Mouse (Mus musculus) yolk sac, embryonic 10.5 days (tissue): ENCODE data around the gene Dpf1.

ENCODE experiments used
- DNase-seq: peaks from one replicate; pipeline ENCODE4 v3.0.0-alpha.2; 2017; ENCODE audit warnings: low spot score

Gene Dpf1

GRCm38 (mm10) chr7:29309749-29310148 lies 6.0 kb downstream of the Dpf1 start:
- no peak for DNase-seq

- DNase-seq, result no peak
Measured at GRCm38 (mm10) chr7:29313051-29313450, 9.3 kb downstream of the Dpf1 start.

DNA sequence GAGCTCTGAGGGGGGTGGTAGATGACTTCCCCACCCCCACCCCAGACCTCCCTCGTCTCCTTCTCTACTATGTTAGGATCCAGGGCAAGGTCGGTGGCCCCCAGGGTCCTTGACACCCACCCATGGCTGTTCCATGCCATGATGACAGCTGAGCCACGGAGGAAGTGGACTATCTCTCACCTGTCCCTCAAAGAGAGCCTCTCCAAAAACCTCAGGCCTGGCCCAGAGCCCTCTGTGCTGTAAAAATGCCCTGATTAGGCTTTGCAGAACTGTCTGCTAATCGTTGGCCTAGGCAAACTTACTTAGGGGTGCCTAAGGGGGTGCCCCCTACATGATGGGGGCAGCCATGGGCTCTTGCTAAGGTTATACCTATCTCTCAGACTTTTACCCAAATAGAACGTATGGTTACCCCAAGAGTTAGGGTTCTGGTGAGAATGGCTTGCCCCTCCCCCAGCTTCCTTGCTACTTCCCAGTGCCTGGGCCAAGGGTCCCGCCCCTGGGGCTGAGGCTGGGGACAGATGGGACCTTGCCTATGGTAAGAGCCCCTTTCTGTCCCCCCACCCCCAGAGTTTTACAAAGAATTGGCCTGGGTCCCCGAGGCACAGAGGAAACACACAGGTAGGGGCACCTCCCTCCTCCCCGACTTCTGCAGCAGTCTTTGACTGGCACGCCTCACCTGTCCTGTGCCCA lies 10.0 kb downstream of the Dpf1 start:
- DNase-seq, result no peak

DNA sequence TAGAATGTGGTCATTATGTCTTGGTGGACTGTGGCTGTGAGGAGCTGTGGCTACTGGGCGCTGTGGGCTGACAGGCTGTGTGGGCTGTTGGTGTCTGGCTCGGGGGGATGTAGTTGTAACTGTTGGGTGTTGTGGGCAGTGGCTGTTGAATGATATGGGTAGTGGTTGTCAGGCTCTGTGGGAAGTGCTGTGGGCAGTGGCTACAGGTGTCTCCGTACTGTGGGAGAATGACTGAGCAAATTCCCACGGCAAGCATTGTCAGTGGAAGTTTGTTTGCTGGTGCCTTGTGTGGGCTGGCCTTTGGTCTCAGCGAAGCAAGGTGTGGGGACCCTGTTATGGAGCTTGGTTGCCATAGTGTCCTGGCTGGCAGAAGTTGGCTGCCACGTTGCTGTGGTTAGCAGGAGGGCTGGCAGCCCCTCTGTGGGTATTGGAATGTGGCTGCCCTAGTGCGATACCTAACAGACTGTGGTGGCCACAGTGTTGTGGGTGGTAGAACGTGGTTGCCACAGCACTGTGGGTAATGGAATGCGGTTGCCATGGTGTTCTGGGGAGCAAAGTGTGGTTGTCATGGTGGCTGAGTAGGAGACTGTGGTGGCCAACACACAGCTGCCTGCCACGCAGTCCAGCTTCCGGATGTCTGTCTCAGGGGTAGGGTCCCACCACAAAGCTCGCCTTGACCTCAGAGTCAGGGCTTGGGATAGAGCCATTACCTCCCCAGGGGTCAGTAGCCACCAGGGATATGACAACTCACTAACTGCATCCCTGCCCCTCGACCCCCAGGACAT lies 11.3 kb downstream of the Dpf1 start:
- DNase-seq, result no peak

DNA sequence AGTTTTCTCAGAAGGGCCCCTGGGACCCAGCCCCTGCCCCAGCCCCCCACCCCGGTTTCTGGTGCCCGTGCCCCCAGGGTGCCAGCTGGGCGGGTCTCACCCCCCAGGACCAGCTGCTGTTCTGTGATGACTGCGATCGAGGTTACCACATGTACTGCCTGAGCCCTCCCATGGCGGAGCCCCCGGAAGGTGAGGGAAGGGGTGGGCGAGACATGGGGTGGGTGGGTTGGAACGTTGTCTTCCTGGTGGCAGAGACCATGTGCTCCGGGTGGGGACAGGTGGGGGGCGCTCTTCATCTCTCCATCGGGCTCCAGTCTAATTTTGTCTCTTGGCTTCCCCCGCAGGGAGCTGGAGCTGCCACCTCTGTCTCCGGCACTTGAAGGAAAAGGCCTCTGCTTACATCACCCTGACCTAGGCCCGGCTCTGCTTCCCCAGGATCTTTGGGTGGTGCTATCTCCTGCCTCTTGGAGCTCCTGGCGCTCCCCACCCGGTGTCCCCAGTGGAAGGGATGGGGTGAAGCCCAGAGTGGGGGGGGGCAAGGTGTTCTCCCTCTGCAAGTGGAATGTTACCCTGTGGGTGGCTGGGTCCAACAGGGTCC lies 12.5 kb downstream of the Dpf1 start:
- no peak for DNase-seq

- DNase-seq, result peak; percentile 48
Measured at GRCm38 (mm10) chr7:29316976-29317375, 13.2 kb downstream of the Dpf1 start.

DNA sequence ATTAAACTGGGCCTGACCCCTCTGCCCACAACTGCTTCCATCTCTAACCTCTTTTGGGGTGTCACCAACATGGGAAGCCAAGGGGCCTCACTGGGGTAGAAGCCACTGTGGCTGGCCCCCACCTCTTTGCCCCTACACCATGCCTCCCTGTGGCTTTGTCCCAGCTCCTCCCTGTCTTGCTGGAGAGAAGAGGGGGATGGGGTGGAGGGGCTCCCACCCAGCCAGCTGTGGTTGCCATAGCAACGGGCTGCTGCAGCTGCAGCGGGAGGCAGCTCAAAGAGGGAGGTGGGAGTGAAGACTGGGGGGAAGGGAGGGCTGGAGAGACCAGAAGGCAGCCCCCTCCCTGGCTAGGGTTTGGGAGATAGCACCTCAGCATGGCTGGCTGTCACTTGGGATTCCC lies 13.8 kb downstream of the Dpf1 start:
- DNase-seq, result peak; percentile 77

DNA sequence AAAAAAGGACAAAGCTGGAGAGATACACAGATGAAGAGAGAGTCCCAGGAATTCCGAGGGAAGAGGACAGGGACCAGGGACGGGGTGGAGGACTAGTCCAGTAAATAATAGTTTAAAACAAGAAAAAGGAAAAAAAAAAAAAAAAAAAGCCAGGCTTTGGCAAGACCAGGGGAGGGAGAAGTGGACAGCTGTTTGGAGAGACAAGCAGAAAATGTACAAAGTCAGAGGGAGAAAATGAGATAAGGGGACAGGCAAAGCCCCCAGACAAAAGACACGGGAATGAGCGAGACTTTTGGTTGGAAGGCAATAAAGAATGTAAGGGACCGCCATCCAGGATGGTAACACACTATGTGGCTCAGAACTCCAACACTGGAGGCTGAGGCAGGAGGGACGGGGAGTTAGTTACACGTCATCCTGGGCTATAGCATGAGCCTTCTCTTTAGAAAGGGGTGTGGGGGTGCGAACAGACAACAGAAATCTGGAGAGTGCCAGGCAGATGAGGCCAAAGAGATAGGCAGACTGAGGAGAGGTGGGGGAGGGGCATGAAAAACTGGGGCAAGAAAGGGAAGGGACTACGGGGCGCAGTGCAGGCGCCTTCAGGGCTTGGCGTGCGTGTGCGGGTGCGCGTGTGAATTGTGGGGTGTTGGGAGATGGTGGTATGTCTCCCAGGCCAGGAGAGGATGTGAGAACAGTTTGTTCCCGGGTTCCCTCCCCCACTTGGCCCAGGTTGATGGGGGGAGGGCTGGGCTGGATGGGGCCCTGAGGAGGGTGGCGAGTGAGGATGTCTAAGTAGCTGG lies 14.6 kb downstream of the Dpf1 start:
- no peak for DNase-seq

DNA sequence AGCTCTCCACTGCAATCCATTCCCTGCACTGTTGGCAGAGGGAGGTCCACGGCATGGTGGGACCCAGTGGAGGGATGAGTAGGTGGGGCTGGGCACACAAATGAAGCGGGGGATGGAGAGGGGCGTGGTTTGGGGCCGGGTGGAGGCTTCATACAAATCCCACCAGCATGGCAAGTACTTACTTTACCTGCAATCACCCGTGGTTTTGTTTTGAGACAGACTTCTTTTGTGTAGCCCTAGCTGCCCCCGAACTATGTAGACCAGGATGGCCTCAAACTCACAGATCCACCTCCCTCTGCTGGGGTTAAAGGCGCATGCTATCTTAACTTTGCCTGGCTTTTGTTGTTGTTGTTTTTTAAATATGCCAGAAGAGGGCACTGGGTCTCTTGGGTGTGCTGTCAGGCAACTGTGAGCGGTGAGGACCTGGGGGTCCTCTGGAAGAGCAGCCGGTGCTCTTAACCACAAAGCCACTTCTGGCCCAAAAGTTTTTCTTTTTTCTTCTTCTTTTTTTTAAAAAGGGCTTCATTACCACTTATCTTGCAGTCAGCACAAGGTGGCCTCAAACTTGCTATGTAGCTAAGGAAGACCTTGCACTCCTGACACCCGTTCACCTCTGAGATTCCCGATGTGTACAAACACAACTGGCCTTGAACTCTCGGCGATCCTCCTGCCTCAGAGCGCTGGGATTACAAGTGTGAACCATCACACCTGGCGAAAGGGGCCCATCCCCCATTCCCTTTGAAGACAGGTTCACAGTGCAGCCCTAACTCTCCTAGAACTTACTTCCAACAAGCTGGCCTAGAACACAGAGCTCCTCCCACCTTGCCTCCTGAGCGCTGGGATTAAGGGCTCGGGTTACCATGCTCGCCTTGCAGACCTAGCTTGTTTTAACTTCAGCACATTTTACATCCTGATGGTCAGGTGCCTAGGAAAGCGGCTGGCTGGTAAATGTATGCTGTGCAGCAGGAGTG lies 15.9 kb downstream of the Dpf1 start:
- DNase-seq, result peak; percentile 61

DNA sequence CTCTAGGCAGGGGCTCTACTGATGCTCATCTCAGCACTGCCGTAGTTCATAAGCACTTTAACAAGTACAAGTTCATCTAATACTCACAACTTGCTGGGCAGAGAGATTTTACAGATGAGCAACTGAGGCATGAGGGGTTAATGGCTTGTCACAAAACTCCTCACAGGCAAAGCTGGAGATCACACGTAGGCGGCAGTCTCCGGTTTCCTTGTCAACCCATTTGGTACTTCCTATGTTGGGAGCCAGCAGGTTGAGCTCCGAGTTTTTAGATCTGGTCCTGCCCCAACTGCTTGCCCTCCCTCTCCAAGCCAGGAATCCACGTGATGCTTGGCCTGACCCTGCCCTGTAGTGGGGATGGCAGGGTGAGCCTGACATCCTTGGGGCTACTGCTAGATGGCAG lies 23.3 kb downstream of the Dpf1 start:
- DNase-seq, result no peak

DNA sequence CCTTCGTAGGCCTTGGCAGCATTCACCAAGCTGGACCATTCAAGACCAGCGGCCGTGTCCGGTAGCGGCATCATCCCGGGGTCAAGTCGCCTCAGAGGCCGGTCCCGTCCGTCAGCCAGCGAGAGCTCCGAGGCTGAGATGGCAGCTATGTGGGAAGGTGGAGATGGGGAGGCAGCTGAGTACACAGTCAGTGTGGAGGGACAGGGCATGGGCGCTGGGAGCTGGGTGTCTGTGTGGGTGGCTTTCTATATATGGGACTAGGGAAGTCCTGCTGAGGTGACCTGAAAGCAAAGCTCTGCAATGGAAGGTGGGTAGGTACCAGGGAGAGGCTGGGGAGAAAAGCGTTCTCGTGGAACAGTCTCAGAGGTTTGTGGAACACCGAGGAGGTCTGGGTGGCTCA lies 25.2 kb downstream of the Dpf1 start:
- DNase-seq, result no peak

DNA sequence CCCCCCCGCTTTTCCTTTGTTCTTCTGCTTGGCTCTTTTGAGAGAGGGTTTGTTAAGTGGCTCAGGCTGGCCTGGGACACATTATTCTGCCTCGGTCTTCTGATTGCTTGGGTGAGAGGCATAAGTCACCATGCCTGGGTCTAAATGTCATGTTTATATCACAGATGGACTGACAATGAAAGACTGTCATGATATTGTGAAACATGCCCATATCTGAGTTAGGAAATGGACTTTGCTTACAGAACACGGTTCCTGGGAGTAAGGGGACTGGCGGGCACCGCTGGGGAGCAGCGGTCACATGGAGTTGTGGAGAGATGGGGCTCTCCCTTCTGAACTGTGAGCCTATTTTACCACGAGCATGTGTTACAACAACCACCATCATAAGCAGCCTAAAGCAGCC lies 30.4 kb downstream of the Dpf1 start:
- DNase-seq, result no peak

DNA sequence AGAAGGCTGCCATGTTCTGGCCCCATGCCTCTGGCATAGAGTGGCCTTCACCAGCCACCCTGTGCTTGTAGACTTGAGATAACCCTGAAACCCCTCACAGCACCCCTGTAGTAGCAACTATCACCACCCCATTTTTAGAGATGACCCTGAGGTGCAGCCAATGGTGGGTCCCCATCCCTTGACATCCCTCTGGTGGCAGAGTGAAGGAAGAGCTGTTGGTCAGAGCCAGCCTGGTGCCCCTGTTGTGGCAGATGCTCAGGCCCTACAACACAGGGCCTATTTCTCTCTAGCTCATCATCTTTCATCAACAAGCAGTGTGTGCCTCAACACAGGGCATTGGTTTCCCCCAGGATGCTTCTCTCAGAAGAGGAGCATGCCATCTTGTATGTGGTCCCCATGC lies 31.5 kb downstream of the Dpf1 start:
- DNase-seq, result no peak

GRCm38 (mm10) chr7:29335841-29336671 lies 32.3 kb downstream of the Dpf1 start:
- no peak for DNase-seq

- no peak for DNase-seq
Measured at GRCm38 (mm10) chr7:29336795-29337319, 33.1 kb downstream of the Dpf1 start.

GRCm38 (mm10) chr7:29337766-29338165 lies 34.0 kb downstream of the Dpf1 start:
- no peak for DNase-seq

DNA sequence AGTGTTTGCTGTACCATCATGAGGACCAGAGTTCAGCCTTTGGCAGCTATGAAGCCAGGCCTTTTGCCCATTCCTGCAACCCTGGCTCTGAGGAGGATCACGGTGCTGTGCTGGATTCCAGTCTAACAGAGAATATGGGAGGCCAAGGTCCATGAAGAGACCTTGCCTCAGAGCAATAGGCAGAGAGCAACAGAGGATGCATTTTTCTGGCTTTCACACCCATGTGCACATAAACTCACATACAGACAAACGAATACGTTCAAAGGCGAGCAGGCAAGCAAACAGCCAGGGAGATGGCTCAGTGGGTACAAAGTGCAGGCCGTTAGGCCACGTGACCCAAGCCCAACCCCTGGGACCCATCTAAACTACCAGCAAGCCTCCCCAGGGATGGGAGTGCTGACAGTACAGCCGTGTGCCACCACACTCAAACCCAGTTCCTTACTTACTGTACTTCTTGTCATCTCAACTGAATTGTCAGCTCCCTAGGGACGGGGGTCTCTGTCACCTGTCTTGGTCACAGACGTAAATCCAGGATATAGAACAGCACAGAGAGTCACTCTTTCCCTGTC lies 34.7 kb downstream of the Dpf1 start:
- DNase-seq, result peak; percentile 75

- DNase-seq, result peak; percentile 28
Measured at GRCm38 (mm10) chr7:29338984-29339679, 35.4 kb downstream of the Dpf1 start.

GRCm38 (mm10) chr7:29340247-29340646 lies 36.5 kb downstream of the Dpf1 start:
- DNase-seq, result no peak
